21 mouse cellular contexts compared by ENCODE assay signal in genomic region chr11:76324801-76325200, GRCm38 (mm10).
DNase-seq lines count a peak whose midpoint lies in the region; ATAC-seq and TF ChIP-seq lines count a peak whose summit lies in the region.
"Had no signal": no experiment of that assay in that cellular context is flagged by ENCODE, and none has a peak within 500 bp of the region (broad histone marks: within the 10 kb centered on the region; RNA-seq: fewer than 3 reads in every experiment).

No protein-coding gene starts in this region.

- TF ChIP-seq POLR2A in embryonic fibroblast, embryonic 13.5 days (IDR thresholded peaks at IDR 0.05; ENCODE audit: low read depth, low read length): no peak

- H3K27ac ChIP-seq in gastrocnemius, adult 2 months: peak overlapping the region; percentile 28; the same call in 1 of the 2 replicates
- peak overlapping the region; percentile 92 for H3K27ac ChIP-seq in embryonic fibroblast, embryonic 13.5 days (ENCODE audit: insufficient read depth, low read length)
- peak overlapping the region; percentile 68; the same call in 1 of the 2 replicates for H3K27ac ChIP-seq in stomach, embryonic 14.5 days (ENCODE audit: low read length)
- H3K27ac ChIP-seq: heart, embryonic 15.5 days had no signal

- H3K9ac ChIP-seq in stomach, embryonic 14.5 days (replicated peaks; ENCODE audit: low read depth, low read length): no peak overlapping the region
- H3K9ac ChIP-seq: heart, embryonic 15.5 days had no signal

- DNase-seq in gastrocnemius, adult 2 months: no peak
- no peak for DNase-seq in gastrocnemius, adult 18-20 months (ENCODE audit: low spot score)
- DNase-seq in NIH3T3 (ENCODE audit: low read depth): peak; percentile 82
- DNase-seq in gastrocnemius, postnatal 10 days: no peak
- no peak for DNase-seq in c-Kit-positive CD71-positive TER-119-positive erythroid progenitor cells, embryonic 14.5 days (ENCODE audit: low spot score)
- DNase-seq: adrenal gland, postnatal 25 days; cerebellum, adult 2 months; cerebellum, postnatal 36 days; gastrocnemius, postnatal 25 days; heart, postnatal 4 days; kidney, adult 8-10 months; lung, postnatal 14 days; retina, postnatal 1 day; thymus, postnatal 36 days had no signal

- no peak overlapping the region for H3K4me2 ChIP-seq in stomach, embryonic 14.5 days (replicated peaks; ENCODE audit: low read depth, low read length)
- H3K4me2 ChIP-seq: heart, embryonic 15.5 days; liver, embryonic 11.5 days had no signal

- no peak for TF ChIP-seq CTCF in gastrocnemius, adult 2 months (IDR thresholded peaks at IDR 0.05)
- TF ChIP-seq CTCF in embryonic fibroblast, embryonic 13.5 days (IDR thresholded peaks at IDR 0.05; ENCODE audit: borderline replicate concordance, insufficient read depth, low read length): no peak

- H3K4me3 ChIP-seq in gastrocnemius, adult 2 months: no peak overlapping the region
- H3K4me3 ChIP-seq in embryonic fibroblast, embryonic 13.5 days (ENCODE audit: insufficient read depth, low read length): no peak overlapping the region
- no peak overlapping the region for H3K4me3 ChIP-seq in stomach, embryonic 14.5 days (ENCODE audit: low read depth, low read length)
- H3K4me3 ChIP-seq: heart, embryonic 15.5 days; megakaryocyte, embryonic 14.5 days had no signal

- H3K36me3 ChIP-seq in stomach, embryonic 14.5 days (ENCODE audit: control insufficient read depth, insufficient read depth, low read length): no peaks in the 10 kb centered on the region
- H3K36me3 ChIP-seq: heart, embryonic 15.5 days had no signal

- intact Hi-C loops in gastrocnemius, adult 2 months (cut with DNase I): loop anchor here (5.0 kb wide), 1 partner anchor 42 kb away; no protein-coding TSS in a partner anchor

- H3K4me1 ChIP-seq in embryonic fibroblast, embryonic 13.5 days (ENCODE audit: control insufficient read depth, insufficient read depth, low read length): peaks cover 39% of the 10 kb centered on the region
- peaks cover 53% of the 10 kb centered on the region for H3K4me1 ChIP-seq in stomach, embryonic 14.5 days (ENCODE audit: control insufficient read depth, insufficient read depth, low read length)

- no peaks in the 10 kb centered on the region for H3K27me3 ChIP-seq in stomach, embryonic 14.5 days (ENCODE audit: control insufficient read depth, insufficient read depth, low read length)
- H3K27me3 ChIP-seq: CH12.LX; heart, embryonic 15.5 days had no signal

- no peaks in the 10 kb centered on the region for H3K9me3 ChIP-seq in stomach, embryonic 14.5 days (ENCODE audit: control insufficient read depth, low read depth, low read length)
- H3K9me3 ChIP-seq: heart, embryonic 15.5 days had no signal

- no peak for ATAC-seq in stomach, embryonic 14.5 days (ENCODE audit: insufficient number of reproducible peaks, insufficient read depth, low FRiP score, low read depth)
- ATAC-seq: hindbrain, embryonic 16.5 days had no signal

- 25% methylated on average over 9 of the region's 9 CpGs for WGBS in stomach, embryonic 14.5 days

Comparison
In these comparisons a context has a peak if more than half of its experiments do, and no peak if none do; other contexts are left out.
1. H3K27ac ChIP-seq: peak in every context shown above with its lines; median percentile 92 in embryonic fibroblast, embryonic 13.5 days; 68 in stomach, embryonic 14.5 days; 28 in gastrocnemius, adult 2 months.